Mouse (Mus musculus): ENCODE data around the gene Orm1. TPM values are rescaled to one million over a fixed set of nuclear protein-coding genes. Genes with fewer than 3 reads are reported as not detected.

The Orm1 gene
- total and polyA plus RNA-seq, 3 experiments = not detected

GRCm38 (mm10) chr4:63346659-63347058 lies 2.3 kb downstream of the Orm1 start:
- Histone ChIP-seq H3K4me3 (ENCODE audit: control insufficient read depth in 1 of 2, insufficient read depth in 1 of 2, low read depth in 2 of 2, low read length in 2 of 2) (no peak overlapping the region), H3K9ac (ENCODE audit: control insufficient read depth, low read depth, low read length, poor library complexity, severe bottlenecking) (no peak overlapping the region)

GRCm38 (mm10) chr4:63348524-63348923 lies 4.2 kb downstream of the Orm1 start:
- Histone ChIP-seq H3K4me1 (ENCODE audit: control insufficient read depth in 1 of 2, insufficient read depth in 2 of 2, low read length in 2 of 2) (no peaks in the 10 kb centered on the region), H3K4me3 (ENCODE audit: control insufficient read depth in 1 of 2, insufficient read depth in 1 of 2, low read depth in 2 of 2, low read length in 2 of 2) (no peak overlapping the region)
- TF ChIP-seq EP300 (IDR thresholded peaks at IDR 0.05; ENCODE audit: low read depth in 1 of 2, low read length in 2 of 2) (no peak), UBTF (IDR thresholded peaks at IDR 0.05; ENCODE audit: borderline replicate concordance, insufficient read depth, low read depth, low read length) (no peak), JUND (IDR thresholded peaks at IDR 0.05; ENCODE audit: low read depth, low read length) (no peak), MXI1 (IDR thresholded peaks at IDR 0.05; ENCODE audit: low read depth, low read length) (no peak), MYB (IDR thresholded peaks at IDR 0.05; ENCODE audit: low read depth, low read length) (no peak), TBP (IDR thresholded peaks at IDR 0.05; ENCODE audit: low read depth, low read length) (no peak), MAFK (IDR thresholded peaks at IDR 0.05; ENCODE audit: borderline replicate concordance, low read depth, low read length) (no peak), KAT2A (conservative IDR thresholded peaks at IDR 0.05; ENCODE audit: low read depth, low read length) (no peak), HCFC1 (IDR thresholded peaks at IDR 0.05; ENCODE audit: low read depth, low read length) (no peak), USF1 (IDR thresholded peaks at IDR 0.05; ENCODE audit: low read depth, low read length) (no peak), POLR2A (IDR thresholded peaks at IDR 0.05; ENCODE audit: control insufficient read depth in 1 of 2, insufficient read depth in 1 of 2, low read depth in 1 of 2, low read length in 2 of 2, poor library complexity in 1 of 2) (no peak), MYC (IDR thresholded peaks at IDR 0.05; ENCODE audit: low read depth, low read length) (no peak), POLR2AphosphoS5 (IDR thresholded peaks at IDR 0.05; ENCODE audit: borderline replicate concordance, low read depth, low read length) (no peak), RCOR1 (IDR thresholded peaks at IDR 0.05; ENCODE audit: low read depth, low read length) (no peak), SMC3 (IDR thresholded peaks at IDR 0.05; ENCODE audit: low read depth, low read length) (no peak), CTCF (IDR thresholded peaks at IDR 0.05 in 2 of 3, conservative IDR thresholded peaks at IDR 0.05 in 1 of 3; ENCODE audit: control insufficient read depth in 1 of 3, insufficient read depth in 1 of 3, low read depth in 2 of 3, low read length in 3 of 3, poor library complexity in 1 of 3, severe bottlenecking in 1 of 3) (no peak), CHD2 (IDR thresholded peaks at IDR 0.05; ENCODE audit: low read length) (no peak), ZKSCAN1 (IDR thresholded peaks at IDR 0.05; ENCODE audit: low read depth, low read length) (no peak), MEF2A (IDR thresholded peaks at IDR 0.05; ENCODE audit: extremely low read depth, insufficient replicate concordance, low read depth, low read length, poor library complexity, severe bottlenecking) (no peak), MAX (IDR thresholded peaks at IDR 0.05; ENCODE audit: low read length) (no peak)

More at GRCm38 (mm10) chr4:63346659-63347058, 2.3 kb downstream of the Orm1 start:
- Histone ChIP-seq H3K36me3 (ENCODE audit: control insufficient read depth in 1 of 2, insufficient read depth in 2 of 2, low read length in 2 of 2) (no peaks in the 10 kb centered on the region), H3K9me3 (replicated peaks; ENCODE audit: insufficient read depth, low read length) (no peaks in the 10 kb centered on the region), H3K79me2 (ENCODE audit: control insufficient read depth, insufficient read depth, low read length, poor library complexity) (no peaks in the 10 kb centered on the region), H3K27ac (ENCODE audit: control insufficient read depth, low read depth, low read length) (no peak overlapping the region), H3K4me1 (ENCODE audit: control insufficient read depth in 1 of 2, insufficient read depth in 2 of 2, low read length in 2 of 2) (no peaks in the 10 kb centered on the region), H3K27me3 (ENCODE audit: control insufficient read depth in 1 of 2, insufficient read depth in 2 of 2, low read length in 2 of 2) (no peaks in the 10 kb centered on the region)
- TF ChIP-seq MYC (IDR thresholded peaks at IDR 0.05; ENCODE audit: low read depth, low read length) (no peak), NELFE (IDR thresholded peaks at IDR 0.05; ENCODE audit: low read depth, low read length) (no peak), UBTF (IDR thresholded peaks at IDR 0.05; ENCODE audit: borderline replicate concordance, insufficient read depth, low read depth, low read length) (no peak), HCFC1 (IDR thresholded peaks at IDR 0.05; ENCODE audit: low read depth, low read length) (no peak), CTCF (IDR thresholded peaks at IDR 0.05 in 2 of 3, conservative IDR thresholded peaks at IDR 0.05 in 1 of 3; ENCODE audit: control insufficient read depth in 1 of 3, insufficient read depth in 1 of 3, low read depth in 2 of 3, low read length in 3 of 3, poor library complexity in 1 of 3, severe bottlenecking in 1 of 3) (no peak), KAT2A (conservative IDR thresholded peaks at IDR 0.05; ENCODE audit: low read depth, low read length) (no peak), RCOR1 (IDR thresholded peaks at IDR 0.05; ENCODE audit: low read depth, low read length) (no peak), MEF2A (IDR thresholded peaks at IDR 0.05; ENCODE audit: extremely low read depth, insufficient replicate concordance, low read depth, low read length, poor library complexity, severe bottlenecking) (no peak)
- no peak for DNase-seq (ENCODE audit: low read depth, low spot score)

More at GRCm38 (mm10) chr4:63348524-63348923, 4.2 kb downstream of the Orm1 start:
- DNase-seq (ENCODE audit: low read depth, low spot score) = no peak
- Histone ChIP-seq H3K27ac (ENCODE audit: control insufficient read depth, low read depth, low read length) (no peak overlapping the region), H3K79me2 (ENCODE audit: control insufficient read depth, insufficient read depth, low read length, poor library complexity) (no peaks in the 10 kb centered on the region), H3K9me3 (replicated peaks; ENCODE audit: insufficient read depth, low read length) (no peaks in the 10 kb centered on the region), H3K36me3 (ENCODE audit: control insufficient read depth in 1 of 2, insufficient read depth in 2 of 2, low read length in 2 of 2) (no peaks in the 10 kb centered on the region), H3K27me3 (ENCODE audit: control insufficient read depth in 1 of 2, insufficient read depth in 2 of 2, low read length in 2 of 2) (no peaks in the 10 kb centered on the region), H3K9ac (ENCODE audit: control insufficient read depth, low read depth, low read length, poor library complexity, severe bottlenecking) (no peak overlapping the region)
